9 mouse cellular contexts compared by ENCODE assay signal in genomic region chr10:130228246-130228645, GRCm38 (mm10). TPM values are rescaled to one million over a fixed set of nuclear protein-coding genes. Genes with fewer than 3 reads are reported as not detected.
DNase-seq lines count a peak whose midpoint lies in the region; ATAC-seq and TF ChIP-seq lines count a peak whose summit lies in the region.
"Had no signal": no experiment of that assay in that cellular context is flagged by ENCODE, and none has a peak within 500 bp of the region (broad histone marks: within the 10 kb centered on the region; RNA-seq: fewer than 3 reads in every experiment).

No protein-coding gene starts in this region.

- H3K4me2 ChIP-seq in midbrain, embryonic 16.5 days (ENCODE audit: low read length): no peak overlapping the region

- TF ChIP-seq CTCF in thymus, adult 2 months (IDR thresholded peaks at IDR 0.05; ENCODE audit: borderline replicate concordance, control insufficient read depth, extremely low read depth, insufficient read depth, low read length, poor library complexity): no peak

- peak; percentile 86 for ATAC-seq in inflammation-experienced regulatory T-cells, adult 6 months
- ATAC-seq in midbrain, embryonic 16.5 days: peak; percentile 99

- no peaks in the 10 kb centered on the region for H3K36me3 ChIP-seq in midbrain, embryonic 16.5 days (ENCODE audit: control insufficient read depth, insufficient read depth, low read length)
- H3K36me3 ChIP-seq in thymus, adult 2 months (ENCODE audit: control insufficient read depth, insufficient read depth, low read length): no peaks in the 10 kb centered on the region

- DNase-seq in urinary bladder, postnatal 14 days (ENCODE audit: low spot score): peak; percentile 7
- no peak for DNase-seq in urinary bladder, postnatal 4 days (ENCODE audit: low spot score in 2 of 2)
- peak; percentile 5 for DNase-seq in c-Kit-negative CD71-positive TER-119-positive erythroid progenitor cells, embryonic 14.5 days (ENCODE audit: low read depth, low spot score)
- DNase-seq in fibroblast of lung, adult 2 months (ENCODE audit: low read depth): peak; percentile 6
- peak; percentile 50 to 71 for DNase-seq in left cerebral cortex, postnatal 25 days (ENCODE audit: low spot score in 2 of 2)
- DNase-seq in thymus, adult 2 months: peak; percentile 33

- H3K27me3 ChIP-seq in midbrain, embryonic 16.5 days (ENCODE audit: control insufficient read depth, insufficient read depth, low read depth, low read length): no peaks in the 10 kb centered on the region
- no peaks in the 10 kb centered on the region for H3K27me3 ChIP-seq in thymus, adult 2 months (ENCODE audit: control insufficient read depth, insufficient read depth, low read length)

- no peak overlapping the region for H3K27ac ChIP-seq in midbrain, embryonic 16.5 days (ENCODE audit: low read length)
- no peak overlapping the region for H3K27ac ChIP-seq in thymus, adult 2 months (ENCODE audit: control insufficient read depth, insufficient read depth, low read length)

- intact Hi-C loops in left cerebral cortex, postnatal 25 days (cut with DNase I): loop anchor here (1.0 kb wide), 1 partner anchor 70 kb away; no protein-coding TSS in a partner anchor

- TF ChIP-seq POLR2A in thymus, adult 2 months (IDR thresholded peaks at IDR 0.05; ENCODE audit: control insufficient read depth, extremely low read depth, insufficient read depth, low read length, poor library complexity): no peak

- no peaks in the 10 kb centered on the region for H3K4me1 ChIP-seq in midbrain, embryonic 16.5 days (ENCODE audit: control insufficient read depth, insufficient read depth, low read length)
- H3K4me1 ChIP-seq in thymus, adult 2 months (replicated peaks; ENCODE audit: control insufficient read depth, insufficient read depth, low read length): no peaks in the 10 kb centered on the region

- H3K9ac ChIP-seq in midbrain, embryonic 16.5 days (ENCODE audit: low read depth, low read length): no peak overlapping the region

- H3K4me3 ChIP-seq in midbrain, embryonic 16.5 days (ENCODE audit: low read depth, low read length): no peak overlapping the region
- H3K4me3 ChIP-seq in thymus, adult 2 months (ENCODE audit: control insufficient read depth, insufficient read depth, low read length): no peak overlapping the region

- H3K9me3 ChIP-seq in midbrain, embryonic 16.5 days (replicated peaks; ENCODE audit: control insufficient read depth, low read length, poor library complexity, severe bottlenecking): no peaks in the 10 kb centered on the region

- WGBS in midbrain, embryonic 16.5 days: 0% methylated on average over 1 of the region's 1 CpGs
- WGBS in thymus, adult 2 months: 0% methylated on average over 1 of the region's 1 CpGs

RNA-seq across cellular contexts. Expression of gene Olfr827, which starts 14.0 kb away (rescaled TPM):
- not detected for polyA plus RNA-seq in inflammation-experienced regulatory T-cells, adult 6 months (2017; shearing (Covaris generic))
- total RNA-seq in left cerebral cortex, postnatal 25 days (2021): not detected
- polyA plus RNA-seq in midbrain, embryonic 16.5 days (2015; fragmentation: Nextera tagmentation; extraction: Ambion mirVana): not detected in 2 replicates
- polyA plus RNA-seq in thymus, adult 2 months (2012; rRNA removed): not detected in 2 replicates
- polyA plus RNA-seq: gonadal fat pad, adult 2 months had no signal

RNA-seq across cellular contexts. Expression of gene Olfr826, which starts 44.3 kb away (rescaled TPM):
- not detected for polyA plus RNA-seq in inflammation-experienced regulatory T-cells, adult 6 months (2017; shearing (Covaris generic))
- total RNA-seq in left cerebral cortex, postnatal 25 days (2021): not detected
- not detected in 2 replicates for polyA plus RNA-seq in midbrain, embryonic 16.5 days (2015; fragmentation: Nextera tagmentation; extraction: Ambion mirVana)
- not detected in 2 replicates for polyA plus RNA-seq in thymus, adult 2 months (2012; rRNA removed)
- polyA plus RNA-seq: gonadal fat pad, adult 2 months had no signal

RNA-seq across cellular contexts. Expression of gene Neurod4, which starts 51.8 kb away (rescaled TPM):
- polyA plus RNA-seq in inflammation-experienced regulatory T-cells, adult 6 months (2017; shearing (Covaris generic)): not detected
- under 1 TPM; 0.23 to 0.25 TPM for total RNA-seq in left cerebral cortex, postnatal 25 days (2021)
- 1.9 and 2.8 TPM in 2 replicates for polyA plus RNA-seq in midbrain, embryonic 16.5 days (2015; fragmentation: Nextera tagmentation; extraction: Ambion mirVana)
- polyA plus RNA-seq in thymus, adult 2 months (2012; rRNA removed): 0.05 TPM in 1 of 2 replicates, not detected in the other
- polyA plus RNA-seq: gonadal fat pad, adult 2 months had no signal

Comparison
In these comparisons a context has a peak if more than half of its experiments do, and no peak if none do; other contexts are left out.
1. DNase-seq: peak in urinary bladder, postnatal 14 days (single experiment), c-Kit-negative CD71-positive TER-119-positive erythroid progenitor cells, embryonic 14.5 days (single experiment), fibroblast of lung, adult 2 months (single experiment), left cerebral cortex, postnatal 25 days (2 of 2) and thymus, adult 2 months (single experiment); none in urinary bladder, postnatal 4 days (0 of 2).